Mouse (Mus musculus) urinary bladder, postnatal 10 days (tissue): ENCODE results near the gene Alpl.

Experiments
- DNase-seq: peaks from one replicate; pipeline ENCODE4 v3.0.0; 2022; ENCODE audit warnings: low spot score

The Alpl gene

GRCm38 (mm10) chr4:137800324-137800723, 4.1 kb upstream of the Alpl start:
- no peak for DNase-seq

GRCm38 (mm10) chr4:137797038-137797437, 854 bp upstream of the Alpl start:
- no peak for DNase-seq

GRCm38 (mm10) chr4:137794178-137794900, 1.8 kb downstream of the Alpl start:
- DNase-seq, result no peak

- DNase-seq, result no peak
Measured at GRCm38 (mm10) chr4:137793611-137794010, 2.6 kb downstream of the Alpl start.

GRCm38 (mm10) chr4:137791440-137791839, 4.7 kb downstream of the Alpl start:
- no peak for DNase-seq

- no peak for DNase-seq
Measured at GRCm38 (mm10) chr4:137790981-137791380, 5.2 kb downstream of the Alpl start.

GRCm38 (mm10) chr4:137788511-137789049, 7.6 kb downstream of the Alpl start:
- DNase-seq, result no peak

GRCm38 (mm10) chr4:137787589-137788289, 8.4 kb downstream of the Alpl start:
- no peak for DNase-seq

- DNase-seq, result no peak
Measured at GRCm38 (mm10) chr4:137786488-137786887, 9.7 kb downstream of the Alpl start.

GRCm38 (mm10) chr4:137785270-137785669, 10.9 kb downstream of the Alpl start:
- DNase-seq, result no peak

- DNase-seq, result no peak
Measured at GRCm38 (mm10) chr4:137784741-137785140, 11.4 kb downstream of the Alpl start.

- no peak for DNase-seq
Measured at GRCm38 (mm10) chr4:137783541-137784191, 12.5 kb downstream of the Alpl start.

GRCm38 (mm10) chr4:137781949-137782348, 14.2 kb downstream of the Alpl start:
- DNase-seq, result no peak

- no peak for DNase-seq
Measured at GRCm38 (mm10) chr4:137780986-137781385, 15.2 kb downstream of the Alpl start.

- DNase-seq, result no peak
Measured at GRCm38 (mm10) chr4:137778397-137779184, 17.6 kb downstream of the Alpl start.

- no peak for DNase-seq
Measured at GRCm38 (mm10) chr4:137777866-137778265, 18.3 kb downstream of the Alpl start.

GRCm38 (mm10) chr4:137774505-137774904, 21.7 kb downstream of the Alpl start:
- no peak for DNase-seq

- DNase-seq, result no peak
Measured at GRCm38 (mm10) chr4:137774013-137774412, 22.2 kb downstream of the Alpl start.

GRCm38 (mm10) chr4:137773369-137773899, 22.8 kb downstream of the Alpl start:
- no peak for DNase-seq

- DNase-seq, result no peak
Measured at GRCm38 (mm10) chr4:137772438-137773056, 23.6 kb downstream of the Alpl start.

- no peak for DNase-seq
Measured at GRCm38 (mm10) chr4:137771749-137772148, 24.4 kb downstream of the Alpl start.
